Mouse (Mus musculus) CD4-positive, CD25-positive, alpha-beta regulatory T cell, adult 4 months (primary cell): ENCODE results near the gene Lrrc4. TPM values are rescaled to one million over a fixed set of nuclear protein-coding genes. Genes with fewer than 3 reads are reported as not detected.

Source experiments
- ATAC-seq: one replicate; pipeline ENCODE4 v1.8.0; 2017
- polyA plus RNA-seq, 2 experiments: library from polyadenylated mRNA; unstranded; fragments of 100-300 nt; shearing (Covaris generic); gene quantifications; one replicate each; pipeline ENCODE4 v1.2.1; 2017

The Lrrc4 gene
- polyA plus RNA-seq, 2 experiments from 2014 or later: 0.16 to 0.51 TPM

- no peak for ATAC-seq
These were observed 69.3 kb downstream of the Lrrc4 start for GRCm38 (mm10) chr6:28762132-28762775.

GRCm38 (mm10) chr6:28761728-28762127, 69.8 kb downstream of the Lrrc4 start:
- no peak for ATAC-seq

- no peak for ATAC-seq
These were observed 73.3 kb downstream of the Lrrc4 start for GRCm38 (mm10) chr6:28758293-28758692.

- ATAC-seq: no peak
These were observed 75.1 kb downstream of the Lrrc4 start for GRCm38 (mm10) chr6:28756306-28757018.

- ATAC-seq: no peak
These were observed 77.2 kb downstream of the Lrrc4 start for GRCm38 (mm10) chr6:28754127-28754898.

GRCm38 (mm10) chr6:28753681-28754080, 77.9 kb downstream of the Lrrc4 start:
- no peak for ATAC-seq

GRCm38 (mm10) chr6:28753217-28753616, 78.3 kb downstream of the Lrrc4 start:
- ATAC-seq: no peak

- ATAC-seq: no peak
These were observed 80.4 kb downstream of the Lrrc4 start for GRCm38 (mm10) chr6:28751186-28751585.

- ATAC-seq: no peak
These were observed 82.3 kb downstream of the Lrrc4 start for GRCm38 (mm10) chr6:28749224-28749623.

GRCm38 (mm10) chr6:28747931-28748670, 83.4 kb downstream of the Lrrc4 start:
- ATAC-seq: no peak

GRCm38 (mm10) chr6:28747025-28747424, 84.5 kb downstream of the Lrrc4 start:
- ATAC-seq: no peak

- no peak for ATAC-seq
These were observed 85.7 kb downstream of the Lrrc4 start for GRCm38 (mm10) chr6:28745864-28746263.

GRCm38 (mm10) chr6:28743586-28743985, 88.0 kb downstream of the Lrrc4 start:
- no peak for ATAC-seq

GRCm38 (mm10) chr6:28737601-28738000, 93.9 kb downstream of the Lrrc4 start:
- no peak for ATAC-seq

- no peak for ATAC-seq
These were observed 94.9 kb downstream of the Lrrc4 start for GRCm38 (mm10) chr6:28736665-28737064.

GRCm38 (mm10) chr6:28735116-28735515, 96.4 kb downstream of the Lrrc4 start:
- no peak for ATAC-seq

GRCm38 (mm10) chr6:28733884-28734647, 97.5 kb downstream of the Lrrc4 start:
- ATAC-seq: no peak

- no peak for ATAC-seq
These were observed 100.3 kb downstream of the Lrrc4 start for GRCm38 (mm10) chr6:28731246-28731645.

GRCm38 (mm10) chr6:28729649-28730048, 101.9 kb downstream of the Lrrc4 start:
- ATAC-seq: no peak

GRCm38 (mm10) chr6:28729236-28729635, 102.3 kb downstream of the Lrrc4 start:
- no peak for ATAC-seq

- ATAC-seq: no peak
These were observed 106.8 kb downstream of the Lrrc4 start for GRCm38 (mm10) chr6:28724776-28725175.

GRCm38 (mm10) chr6:28723059-28723458, 108.5 kb downstream of the Lrrc4 start:
- no peak for ATAC-seq
